Mouse (Mus musculus): Measurements from ENCODE around the gene Zfyve21. TPM values are rescaled to one million over a fixed set of nuclear protein-coding genes. Genes with fewer than 3 reads are reported as not detected.

The Zfyve21 gene
- polyA plus RNA-seq, 1 experiment from 2014 or later: 79.7 TPM

DNA sequence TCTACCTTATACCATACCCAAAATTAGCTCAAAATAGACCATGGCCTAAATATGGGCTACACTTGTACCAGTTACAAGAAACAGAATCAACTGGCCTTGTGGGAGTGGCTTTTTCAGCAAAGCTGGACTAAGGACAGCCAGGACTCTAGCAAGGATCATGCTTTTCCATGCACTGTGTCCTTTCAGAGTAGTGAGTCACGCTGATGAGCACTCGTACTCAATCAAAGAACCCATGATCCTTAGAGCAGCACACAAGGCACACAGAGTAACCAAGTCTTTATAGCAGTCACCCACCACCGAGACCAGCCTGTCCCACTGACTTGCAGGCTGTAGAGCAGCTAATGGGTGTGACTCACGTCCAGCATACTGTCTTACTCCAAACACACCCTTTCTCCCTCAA, 39.6 kb downstream of the Zfyve21 start:
- WGBS: 71% methylated on average over 4 of the region's 4 CpGs
- Histone ChIP-seq H3K4me3 (ENCODE audit: low read depth, low read length) (no peak overlapping the region), H3K9me3 (ENCODE audit: control insufficient read depth, low read length) (no peaks in the 10 kb centered on the region), H3K9ac (ENCODE audit: low read length) (no peak overlapping the region), H3K4me2 (ENCODE audit: low read depth, severe bottlenecking) (no peak overlapping the region), H3K36me3 (ENCODE audit: control insufficient read depth, insufficient read depth, low read length) (no peaks in the 10 kb centered on the region), H3K27me3 (ENCODE audit: control insufficient read depth, insufficient read depth, low read length) (no peaks in the 10 kb centered on the region), H3K4me1 (ENCODE audit: control insufficient read depth, insufficient read depth, low read length) (no peaks in the 10 kb centered on the region), H3K27ac (replicated peaks; ENCODE audit: low read depth, low read length) (no peak overlapping the region)
- DNase-seq (ENCODE audit: low spot score): no peak
- no peak for ATAC-seq (ENCODE audit: insufficient number of reproducible peaks, low FRiP score, low TSS enrichment, low read depth)

DNA sequence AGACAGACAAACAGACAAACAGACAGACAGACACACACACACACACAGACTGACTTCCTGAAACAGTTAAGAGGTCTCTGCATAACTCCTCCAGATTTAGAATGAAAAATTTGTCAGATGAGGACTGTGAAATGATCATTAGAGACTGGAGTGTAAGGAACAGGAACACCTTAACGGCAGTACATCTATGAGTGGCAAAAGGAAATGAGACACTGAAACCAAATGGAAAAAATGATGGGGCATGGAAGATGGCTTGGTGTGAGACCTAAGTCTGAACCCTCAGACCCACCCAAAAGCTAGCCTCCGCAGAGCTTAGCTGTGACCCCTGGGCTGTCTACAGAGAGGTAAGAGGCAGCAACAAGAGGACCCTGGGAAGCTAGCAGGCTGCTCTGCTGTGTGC, 41.5 kb downstream of the Zfyve21 start:
- Histone ChIP-seq H3K4me3 (ENCODE audit: low read depth, low read length) (no peak overlapping the region), H3K27ac (replicated peaks; ENCODE audit: low read depth, low read length) (no peak overlapping the region), H3K27me3 (ENCODE audit: control insufficient read depth, insufficient read depth, low read length) (no peaks in the 10 kb centered on the region), H3K9ac (ENCODE audit: low read length) (no peak overlapping the region), H3K36me3 (ENCODE audit: control insufficient read depth, insufficient read depth, low read length) (no peaks in the 10 kb centered on the region), H3K4me2 (ENCODE audit: low read depth, severe bottlenecking) (no peak overlapping the region), H3K9me3 (ENCODE audit: control insufficient read depth, low read length) (no peaks in the 10 kb centered on the region), H3K4me1 (ENCODE audit: control insufficient read depth, insufficient read depth, low read length) (no peaks in the 10 kb centered on the region)
- ATAC-seq (ENCODE audit: insufficient number of reproducible peaks, low FRiP score, low TSS enrichment, low read depth): no peak
- 92% methylated on average over 2 of the region's 2 CpGs for WGBS
- no peak for DNase-seq (ENCODE audit: low spot score)

DNA sequence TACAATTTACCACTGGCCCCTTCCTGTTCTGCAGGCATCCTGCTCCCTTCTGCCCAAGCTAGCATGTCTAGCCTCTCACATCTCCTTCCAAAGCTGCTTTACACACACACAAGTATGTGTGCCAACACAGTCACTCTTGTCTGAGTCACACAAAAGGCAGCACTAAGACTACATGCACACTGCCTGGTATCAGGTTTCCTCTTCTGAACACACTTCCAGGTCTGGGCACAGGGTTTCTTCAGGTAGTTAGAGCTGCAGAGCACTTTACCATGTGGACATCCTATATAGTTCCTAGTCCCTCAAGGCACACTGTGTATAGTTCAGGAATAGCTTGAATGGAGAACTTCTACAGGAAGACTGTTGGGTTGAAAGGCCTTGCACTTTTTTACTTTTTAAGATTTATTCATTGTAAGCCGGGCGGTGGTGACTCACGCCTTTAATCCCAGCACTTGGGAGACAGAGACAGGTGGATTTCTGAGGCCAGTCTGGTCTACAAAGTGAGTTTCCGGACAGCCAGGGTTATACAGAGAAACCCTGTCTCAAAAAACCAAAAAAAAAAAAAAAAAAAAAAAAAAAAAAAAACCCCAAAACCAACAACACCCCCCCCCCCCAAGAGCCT, 50.3 kb downstream of the Zfyve21 start:
- no peak for DNase-seq (ENCODE audit: low spot score)
- H3K4me1 ChIP-seq (ENCODE audit: control insufficient read depth, insufficient read depth, low read length): no peaks in the 10 kb centered on the region
- no peaks in the 10 kb centered on the region for H3K9me3 ChIP-seq (ENCODE audit: control insufficient read depth, low read length)
- H3K9ac ChIP-seq (ENCODE audit: low read length): no peak overlapping the region
- H3K27ac ChIP-seq (replicated peaks; ENCODE audit: low read depth, low read length): no peak overlapping the region
- no peak overlapping the region for H3K4me3 ChIP-seq (ENCODE audit: low read depth, low read length)
- no peak for ATAC-seq (ENCODE audit: insufficient number of reproducible peaks, low FRiP score, low TSS enrichment, low read depth)
- 90% methylated on average over 4 of the region's 4 CpGs for WGBS
- H3K36me3 ChIP-seq (ENCODE audit: control insufficient read depth, insufficient read depth, low read length): no peaks in the 10 kb centered on the region
- no peak overlapping the region for H3K4me2 ChIP-seq (ENCODE audit: low read depth, severe bottlenecking)
- H3K27me3 ChIP-seq (ENCODE audit: control insufficient read depth, insufficient read depth, low read length): no peaks in the 10 kb centered on the region

DNA sequence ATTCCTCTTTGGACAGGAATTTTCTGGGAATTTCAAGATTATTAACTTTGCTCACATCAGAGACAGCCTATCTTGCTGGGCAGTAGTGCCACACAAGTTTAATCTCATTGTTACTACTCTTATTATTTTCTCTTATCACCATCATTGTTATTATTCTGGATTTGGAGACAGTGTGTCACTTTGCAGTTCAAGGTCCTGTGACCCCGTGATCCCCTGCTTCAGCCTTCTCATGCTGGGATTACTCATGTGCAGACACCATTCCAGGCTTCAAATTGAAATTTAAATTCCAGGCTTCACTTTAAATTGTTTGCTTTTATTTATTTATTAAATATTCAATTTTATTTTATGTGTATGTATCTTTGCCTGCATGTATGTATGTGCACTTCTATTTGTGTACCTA, 55.8 kb downstream of the Zfyve21 start:
- Histone ChIP-seq H3K9me3 (ENCODE audit: control insufficient read depth, low read length) (no peaks in the 10 kb centered on the region), H3K4me1 (ENCODE audit: control insufficient read depth, insufficient read depth, low read length) (no peaks in the 10 kb centered on the region), H3K4me2 (ENCODE audit: low read depth, severe bottlenecking) (no peak overlapping the region), H3K9ac (ENCODE audit: low read length) (no peak overlapping the region), H3K36me3 (ENCODE audit: control insufficient read depth, insufficient read depth, low read length) (no peaks in the 10 kb centered on the region), H3K27me3 (ENCODE audit: control insufficient read depth, insufficient read depth, low read length) (no peaks in the 10 kb centered on the region), H3K27ac (replicated peaks; ENCODE audit: low read depth, low read length) (no peak overlapping the region), H3K4me3 (ENCODE audit: low read depth, low read length) (no peak overlapping the region)
- 93% methylated on average over 1 of the region's 1 CpGs for WGBS
- ATAC-seq (ENCODE audit: insufficient number of reproducible peaks, low FRiP score, low TSS enrichment, low read depth) (no peak), DNase-seq (ENCODE audit: low spot score) (no peak)

DNA sequence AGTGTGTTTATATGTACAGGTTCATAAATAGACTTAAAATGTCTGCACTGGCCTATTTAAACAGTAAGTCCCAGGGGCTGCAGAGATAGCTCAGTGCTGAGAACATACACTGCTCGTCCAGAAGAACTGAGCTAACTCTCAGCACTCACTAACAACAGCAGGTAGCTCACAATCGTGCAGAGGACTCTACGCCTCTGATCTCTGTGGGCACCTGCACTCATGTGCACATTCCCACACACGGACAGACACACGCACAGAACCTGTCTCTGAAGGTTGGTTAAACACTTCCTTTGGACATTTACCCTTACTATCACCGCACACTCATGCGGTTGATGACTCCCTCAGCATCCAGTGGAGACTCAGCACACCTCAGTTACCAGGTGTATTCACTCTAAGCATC, 56.8 kb downstream of the Zfyve21 start:
- H3K4me2 ChIP-seq (ENCODE audit: low read depth, severe bottlenecking): no peak overlapping the region
- no peaks in the 10 kb centered on the region for H3K4me1 ChIP-seq (ENCODE audit: control insufficient read depth, insufficient read depth, low read length)
- no peak overlapping the region for H3K27ac ChIP-seq (replicated peaks; ENCODE audit: low read depth, low read length)
- H3K27me3 ChIP-seq (ENCODE audit: control insufficient read depth, insufficient read depth, low read length): no peaks in the 10 kb centered on the region
- H3K9ac ChIP-seq (ENCODE audit: low read length): no peak overlapping the region
- 91% methylated on average over 7 of the region's 7 CpGs for WGBS
- no peaks in the 10 kb centered on the region for H3K9me3 ChIP-seq (ENCODE audit: control insufficient read depth, low read length)
- no peak for DNase-seq (ENCODE audit: low spot score)
- no peaks in the 10 kb centered on the region for H3K36me3 ChIP-seq (ENCODE audit: control insufficient read depth, insufficient read depth, low read length)
- no peak overlapping the region for H3K4me3 ChIP-seq (ENCODE audit: low read depth, low read length)
- no peak for ATAC-seq (ENCODE audit: insufficient number of reproducible peaks, low FRiP score, low TSS enrichment, low read depth)

DNA sequence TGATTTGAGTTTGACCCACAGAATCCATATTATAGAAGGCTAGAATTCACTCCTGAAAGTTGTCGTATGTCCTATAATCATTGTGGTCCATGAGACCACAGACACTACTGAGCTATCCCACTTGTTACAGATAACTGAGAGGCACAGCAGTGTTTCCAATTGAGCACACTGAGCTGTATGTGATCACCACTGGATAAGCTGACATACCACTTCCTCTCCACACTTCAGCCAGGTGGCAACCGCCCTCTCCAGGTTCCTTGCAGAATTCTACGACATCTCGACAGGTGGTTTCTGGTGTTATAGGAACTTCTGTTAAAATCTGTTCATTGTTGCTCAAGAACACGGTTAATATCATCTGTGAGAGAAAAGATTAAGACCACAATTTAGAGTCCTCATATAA, 58.1 kb downstream of the Zfyve21 start:
- H3K27ac ChIP-seq (replicated peaks; ENCODE audit: low read depth, low read length): no peak overlapping the region
- ATAC-seq (ENCODE audit: insufficient number of reproducible peaks, low FRiP score, low TSS enrichment, low read depth): no peak
- no peaks in the 10 kb centered on the region for H3K27me3 ChIP-seq (ENCODE audit: control insufficient read depth, insufficient read depth, low read length)
- H3K4me1 ChIP-seq (ENCODE audit: control insufficient read depth, insufficient read depth, low read length): no peaks in the 10 kb centered on the region
- H3K4me3 ChIP-seq (ENCODE audit: low read depth, low read length): no peak overlapping the region
- H3K36me3 ChIP-seq (ENCODE audit: control insufficient read depth, insufficient read depth, low read length): no peaks in the 10 kb centered on the region
- WGBS: 86% methylated on average over 5 of the region's 5 CpGs
- H3K9ac ChIP-seq (ENCODE audit: low read length): no peak overlapping the region
- H3K4me2 ChIP-seq (ENCODE audit: low read depth, severe bottlenecking): no peak overlapping the region
- DNase-seq (ENCODE audit: low spot score): no peak
- H3K9me3 ChIP-seq (ENCODE audit: control insufficient read depth, low read length): no peaks in the 10 kb centered on the region

DNA sequence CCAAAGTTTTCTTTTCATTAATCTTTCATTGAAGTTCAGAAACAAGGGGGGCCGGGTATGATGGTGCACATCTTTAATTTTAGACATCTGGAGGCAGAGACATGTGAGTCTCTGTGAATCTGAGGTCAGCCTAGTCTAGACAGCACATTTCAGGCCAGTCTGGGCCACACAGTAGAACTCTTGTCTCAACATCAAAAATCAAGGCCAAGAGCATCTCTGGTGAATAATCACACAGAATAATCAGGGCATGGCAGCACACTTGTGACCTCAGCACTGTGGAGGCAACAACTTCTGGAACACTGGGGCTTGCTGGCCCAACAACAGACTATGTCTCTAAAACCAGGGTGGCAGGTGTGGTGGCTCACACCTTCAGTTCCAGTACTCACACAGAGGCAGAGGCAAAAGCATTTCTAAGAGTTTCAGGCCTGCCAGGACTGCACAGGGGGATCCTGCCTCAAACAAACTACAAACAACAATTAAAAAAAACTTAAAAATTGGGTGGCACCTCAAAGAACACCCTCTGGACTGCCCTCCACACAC, 60.7 kb downstream of the Zfyve21 start:
- H3K27ac ChIP-seq (replicated peaks; ENCODE audit: low read depth, low read length): no peak overlapping the region
- H3K4me1 ChIP-seq (ENCODE audit: control insufficient read depth, insufficient read depth, low read length): no peaks in the 10 kb centered on the region
- no peaks in the 10 kb centered on the region for H3K27me3 ChIP-seq (ENCODE audit: control insufficient read depth, insufficient read depth, low read length)
- no peaks in the 10 kb centered on the region for H3K9me3 ChIP-seq (ENCODE audit: control insufficient read depth, low read length)
- no peak overlapping the region for H3K4me2 ChIP-seq (ENCODE audit: low read depth, severe bottlenecking)
- H3K4me3 ChIP-seq (ENCODE audit: low read depth, low read length): no peak overlapping the region
- ATAC-seq (ENCODE audit: insufficient number of reproducible peaks, low FRiP score, low TSS enrichment, low read depth) (no peak), DNase-seq (ENCODE audit: low spot score) (no peak)
- no peak overlapping the region for H3K9ac ChIP-seq (ENCODE audit: low read length)
- no peaks in the 10 kb centered on the region for H3K36me3 ChIP-seq (ENCODE audit: control insufficient read depth, insufficient read depth, low read length)
- 72% methylated on average over 1 of the region's 1 CpGs for WGBS

DNA sequence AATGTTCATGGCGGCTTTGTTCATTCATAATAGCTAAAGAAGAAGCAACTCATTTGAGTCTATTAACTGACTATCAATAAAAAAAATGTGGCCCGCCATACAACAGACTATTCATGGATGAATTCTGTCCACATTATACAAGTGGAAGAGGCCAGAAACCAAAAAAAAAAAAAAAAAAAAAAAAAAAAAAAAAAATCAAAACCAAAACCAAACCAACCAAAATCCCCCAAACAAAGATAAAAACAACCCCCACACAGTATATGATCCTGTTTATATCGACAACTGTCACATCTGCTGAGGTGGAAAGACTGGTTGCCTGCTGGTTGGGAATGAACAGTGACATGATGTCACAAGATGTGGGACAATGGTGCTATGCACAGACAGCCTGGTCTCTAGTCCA, 61.5 kb downstream of the Zfyve21 start:
- no peaks in the 10 kb centered on the region for H3K27me3 ChIP-seq (ENCODE audit: control insufficient read depth, insufficient read depth, low read length)

DNA sequence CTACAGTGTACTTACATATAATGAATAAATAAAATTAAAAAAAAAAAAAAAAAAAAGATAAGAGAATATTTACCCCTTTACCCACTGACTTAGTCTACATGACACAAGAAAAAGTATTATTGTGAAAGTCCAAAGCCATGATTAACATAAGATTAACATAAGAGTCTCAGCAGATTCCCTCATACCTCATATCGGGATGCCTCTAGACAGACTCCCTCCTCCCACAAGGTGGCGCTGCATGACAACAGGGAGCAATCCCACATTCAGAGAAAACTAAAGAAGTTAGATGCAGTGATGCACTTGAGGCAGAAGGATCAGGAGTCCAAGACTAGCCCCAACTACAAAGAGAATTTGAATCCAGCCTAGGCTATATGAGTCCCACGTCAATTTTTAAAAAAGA, 64.2 kb downstream of the Zfyve21 start:
- Histone ChIP-seq H3K9me3 (ENCODE audit: control insufficient read depth, low read length) (no peaks in the 10 kb centered on the region), H3K9ac (ENCODE audit: low read length) (no peak overlapping the region), H3K4me2 (ENCODE audit: low read depth, severe bottlenecking) (no peak overlapping the region), H3K4me1 (ENCODE audit: control insufficient read depth, insufficient read depth, low read length) (no peaks in the 10 kb centered on the region), H3K4me3 (ENCODE audit: low read depth, low read length) (no peak overlapping the region), H3K27ac (replicated peaks; ENCODE audit: low read depth, low read length) (no peak overlapping the region), H3K36me3 (ENCODE audit: control insufficient read depth, insufficient read depth, low read length) (no peaks in the 10 kb centered on the region), H3K27me3 (ENCODE audit: control insufficient read depth, insufficient read depth, low read length) (no peaks in the 10 kb centered on the region)
- peak; percentile 77; the same call in 1 of the 2 replicates for ATAC-seq (ENCODE audit: insufficient number of reproducible peaks, low FRiP score, low TSS enrichment, low read depth)
- 16% methylated on average over 3 of the region's 3 CpGs for WGBS
- peak; percentile 87 for DNase-seq (ENCODE audit: low spot score)

More for the DNA sequence above, 61.5 kb downstream of the Zfyve21 start:
- no peak overlapping the region for H3K9ac ChIP-seq (ENCODE audit: low read length)
- H3K27ac ChIP-seq (replicated peaks; ENCODE audit: low read depth, low read length): no peak overlapping the region
- H3K4me3 ChIP-seq (ENCODE audit: low read depth, low read length): no peak overlapping the region
- H3K36me3 ChIP-seq (ENCODE audit: control insufficient read depth, insufficient read depth, low read length): no peaks in the 10 kb centered on the region
- ATAC-seq (ENCODE audit: insufficient number of reproducible peaks, low FRiP score, low TSS enrichment, low read depth): no peak
- DNase-seq (ENCODE audit: low spot score): no peak
- H3K4me1 ChIP-seq (ENCODE audit: control insufficient read depth, insufficient read depth, low read length): no peaks in the 10 kb centered on the region
- 93% methylated on average over 3 of the region's 3 CpGs for WGBS
- no peak overlapping the region for H3K4me2 ChIP-seq (ENCODE audit: low read depth, severe bottlenecking)
- no peaks in the 10 kb centered on the region for H3K9me3 ChIP-seq (ENCODE audit: control insufficient read depth, low read length)
